Mouse (Mus musculus) left cerebral cortex, postnatal 25 days (tissue): ENCODE results near the gene Olfr665. TPM values are rescaled to one million over a fixed set of nuclear protein-coding genes. Genes with fewer than 3 reads are reported as not detected.
"Not testable (repeated sequence)": the region's sequence is repeated elsewhere in the genome, so short reads cannot be mapped to it uniquely, and the experiment has no call there.

Experiments used
- DNase-seq, 2 experiments: peaks; one replicate each; pipeline ENCODE4 v3.0.0; 2022; ENCODE audit warnings: low spot score in 2 of 2, mixed read lengths in 1 of 2
- intact Hi-C: fragments of 180-260 bp; cut with DNase I; formaldehyde crosslinking; loops from one replicate; pipeline ENCODE4 v1.15.1; 2025
- total RNA-seq, 2 experiments: library from RNA; stranded (reverse); gene quantifications; 2 replicates each; pipeline ENCODE4 v1.2.3; 2021

Olfr665 gene
- total RNA-seq = not detected

DNA sequence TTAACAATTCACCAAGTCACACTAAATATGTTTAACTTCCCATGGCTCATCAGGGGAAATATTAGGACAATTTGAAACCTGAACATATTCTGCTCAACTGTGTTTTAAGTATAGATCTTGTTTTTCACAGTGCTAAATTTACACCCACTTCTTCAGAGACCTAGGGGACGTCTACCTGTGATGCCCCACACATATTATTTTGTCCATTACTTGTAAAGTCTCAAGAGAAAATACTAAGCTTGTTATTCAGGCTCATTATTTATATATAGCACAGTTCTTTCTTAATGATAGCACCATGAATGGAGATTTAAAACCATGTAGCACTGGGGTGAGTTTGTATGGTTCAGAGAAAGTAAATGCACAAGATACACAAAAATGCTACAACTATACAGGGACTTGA is at the start of gene Olfr665:
Gene Olfr665 (plus strand): TSS at position 301 of the 400 bp plus-strand sequence.
- intact Hi-C loops = no loop called here
- no peak for DNase-seq

DNA sequence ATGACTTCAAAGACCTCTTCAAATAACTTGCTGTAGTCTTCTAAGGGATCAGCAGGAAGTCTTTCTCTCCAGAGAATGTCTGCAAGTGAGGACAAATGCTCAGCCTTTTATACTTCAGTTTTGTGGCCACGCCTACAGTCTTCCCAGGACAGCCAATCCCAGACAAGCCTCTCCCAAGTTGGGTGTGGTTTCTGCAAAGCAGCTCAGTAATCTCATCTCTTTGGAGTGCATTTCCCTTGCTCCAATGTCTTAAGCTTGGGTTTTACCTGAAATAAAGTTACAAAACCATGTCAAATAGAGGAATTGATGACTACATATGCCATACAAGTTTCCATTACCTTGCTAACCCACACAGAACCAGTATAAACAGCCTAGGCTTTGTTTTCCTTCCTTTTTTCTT is 35.3 kb upstream of the Olfr665 start, which contains the start of gene Usp17lb:
Gene Usp17lb (minus strand): TSS at position 101 of the 400 bp plus-strand sequence.
- no peak for DNase-seq
- intact Hi-C loops = no loop called here

GRCm38 (mm10) chr7:104843731-104844287 is 34.0 kb upstream of the Olfr665 start:
- no peak for DNase-seq
- intact Hi-C loops = no loop called here

DNA sequence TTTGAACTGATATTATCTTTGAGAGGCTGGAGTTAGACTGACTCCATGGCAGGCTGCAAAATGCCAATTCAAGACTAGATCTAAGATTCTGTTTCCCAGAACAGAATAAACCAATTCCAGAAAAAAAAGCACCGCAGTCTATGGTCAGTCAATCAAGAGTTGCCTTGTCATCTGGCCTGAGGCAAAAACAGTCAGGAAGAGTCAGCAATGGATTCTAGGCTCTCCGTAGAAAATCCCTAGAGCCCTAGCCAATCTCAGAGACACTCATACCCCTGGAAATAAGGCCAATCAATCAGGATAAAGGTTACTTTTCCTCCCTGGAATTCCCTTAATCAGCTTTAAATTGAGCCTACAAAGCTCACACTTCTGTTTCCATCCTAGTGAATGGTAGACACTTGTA is 26.3 kb upstream of the Olfr665 start:
- intact Hi-C loops, DNase-seq: not testable (repeated sequence)

DNA sequence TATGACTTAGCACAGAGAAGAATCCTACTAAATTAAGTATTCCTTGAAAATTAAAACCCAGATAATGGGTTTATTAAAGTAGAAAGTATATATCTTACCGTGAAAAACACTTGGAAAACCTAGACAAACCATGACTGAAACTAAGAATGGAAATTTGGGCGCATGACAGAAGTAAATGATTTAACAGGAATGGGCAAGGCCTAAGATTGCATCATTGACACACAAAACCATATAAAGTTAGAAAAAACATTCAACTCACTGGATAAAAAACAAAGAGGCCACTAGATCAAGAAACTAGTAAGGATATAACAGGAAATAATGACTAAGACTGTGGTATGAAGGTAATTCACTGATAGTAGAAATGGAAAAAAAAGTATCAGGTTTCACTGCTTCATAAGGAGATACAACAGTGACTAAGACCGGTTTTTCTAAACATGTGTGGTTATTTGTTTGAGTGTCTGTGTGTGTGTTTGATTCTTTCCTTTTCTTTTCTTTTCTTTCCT is 22.5 kb upstream of the Olfr665 start:
- DNase-seq = no peak
- intact Hi-C loops = no loop called here

- intact Hi-C loops, DNase-seq: not testable (repeated sequence)
Observed at GRCm38 (mm10) chr7:104856709-104857108, 21.1 kb upstream of the Olfr665 start, which contains the start of gene Usp17la. Gene Usp17la (plus strand): TSS chr7:104857009.

- no peak for DNase-seq
- intact Hi-C loops = no loop called here
Observed at GRCm38 (mm10) chr7:104857683-104858082, 20.1 kb upstream of the Olfr665 start.

GRCm38 (mm10) chr7:104861381-104861780 is 16.4 kb upstream of the Olfr665 start:
- no peak for DNase-seq
- intact Hi-C loops = no loop called here

DNA sequence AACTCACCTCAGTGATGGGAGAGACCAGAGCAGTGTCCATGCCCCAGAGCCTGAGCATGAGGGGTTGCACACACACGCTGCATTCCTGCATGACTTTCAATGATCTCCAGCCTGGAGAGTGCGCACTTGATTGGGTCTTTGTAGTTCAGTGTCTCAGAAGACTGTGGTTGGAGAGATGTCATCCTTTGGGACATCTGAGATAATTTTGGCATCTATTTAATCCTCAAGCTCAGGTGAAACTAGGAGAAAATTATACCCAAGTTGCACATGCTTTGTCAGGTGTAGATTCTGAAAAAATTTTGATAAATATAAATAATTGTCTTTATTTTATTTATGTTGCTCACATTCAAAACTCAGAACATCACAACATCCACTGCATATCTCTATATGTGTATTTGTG is 18.0 kb downstream of the Olfr665 start, which contains the start of gene Olfr666:
Gene Olfr666 (minus strand): TSS at position 101 of the 400 bp plus-strand sequence.
- intact Hi-C loops = no loop called here
- no peak for DNase-seq

- no peak for DNase-seq
- intact Hi-C loops = no loop called here
Observed at GRCm38 (mm10) chr7:104921382-104921781, 43.6 kb downstream of the Olfr665 start, which contains the start of gene Olfr667. Gene Olfr667 (minus strand): TSS chr7:104921482.

- no peak for DNase-seq
- intact Hi-C loops = no loop called here
Observed at GRCm38 (mm10) chr7:104927957-104928356, 50.1 kb downstream of the Olfr665 start, which contains the start of gene Olfr668. Gene Olfr668 (minus strand): TSS chr7:104928057.

Other genes with a start within 250 kb of the Olfr665 start
- not detected for gene Olfr658, start 230.7 kb upstream of the Olfr665 start, total RNA-seq
- gene Olfr659, start 211.3 kb upstream of the Olfr665 start, total RNA-seq = not detected
- gene Olfr661, start 191.5 kb upstream of the Olfr665 start, total RNA-seq = not detected
- not detected for gene Usp17le, start 100.6 kb upstream of the Olfr665 start, total RNA-seq
- not detected for gene Usp17lb, start 35.4 kb upstream of the Olfr665 start, total RNA-seq
- gene Usp17la, start 21.0 kb upstream of the Olfr665 start, total RNA-seq = not detected
- not detected for gene Olfr666, start 17.9 kb downstream of the Olfr665 start, total RNA-seq
- not detected for gene Olfr667, start 43.5 kb downstream of the Olfr665 start, total RNA-seq
- not detected for gene Olfr668, start 50.0 kb downstream of the Olfr665 start, total RNA-seq
- not detected for gene Olfr669, start 56.2 kb downstream of the Olfr665 start, total RNA-seq
- gene Olfr670, start 84.6 kb downstream of the Olfr665 start, total RNA-seq = not detected
- gene Olfr671, start 101.1 kb downstream of the Olfr665 start, total RNA-seq = not detected
- gene Olfr672, start 124.0 kb downstream of the Olfr665 start, total RNA-seq = not detected
- gene Olfr675, start 150.4 kb downstream of the Olfr665 start, total RNA-seq = not detected
- gene Olfr676, start 154.7 kb downstream of the Olfr665 start, total RNA-seq = not detected
- gene Olfr677, start 173.3 kb downstream of the Olfr665 start, total RNA-seq = not detected
- gene Olfr678, start 186.4 kb downstream of the Olfr665 start, total RNA-seq = not detected
- not detected for gene Olfr679, start 203.2 kb downstream of the Olfr665 start, total RNA-seq
- gene Olfr680-ps1, start 214.8 kb downstream of the Olfr665 start, total RNA-seq = not detected
- not detected for gene Olfr681, start 238.8 kb downstream of the Olfr665 start, total RNA-seq